Mouse (Mus musculus) erythroid progenitor cell, adult 5-6 weeks (primary cell): ENCODE data around the gene Rps13. TPM values are rescaled to one million over a fixed set of nuclear protein-coding genes. Genes with fewer than 3 reads are reported as not detected.

ENCODE experiments used
- ATAC-seq: replicated peaks from 2 replicates; pipeline ENCODE4 v1.8.0; 2016; ENCODE audit warnings: moderate number of reproducible peaks, mild to moderate bottlenecking, moderate TSS enrichment, inconsistent platforms; ENCODE audit not compliant: poor library complexity, low FRiP score, severe bottlenecking
- total RNA-seq, 2 experiments: library from RNA; stranded (forward) in 1 of 2; stranded (reverse) in 1 of 2; fragments of 150-400 nt in 1 of 2; fragments of 186-747, 209-891 nt in 1 of 2; gene quantifications; 2 replicates each; pipeline versions ENCODE4 v1.2.3 to v1.2.4; 2015 to 2017; ENCODE audit warnings: low replicate concordance in 2 of 2

Gene Rps13
- total RNA-seq, 2 experiments from 2014 or later: 417 to 593 TPM

GRCm38 (mm10) chr7:116298389-116298788, 35.6 kb downstream of the Rps13 start:
- ATAC-seq: no peak

GRCm38 (mm10) chr7:116294961-116295360, 39.0 kb downstream of the Rps13 start:
- no peak for ATAC-seq

- ATAC-seq: no peak
These were observed 41.6 kb downstream of the Rps13 start for GRCm38 (mm10) chr7:116292377-116292776.

GRCm38 (mm10) chr7:116290559-116290958, 43.4 kb downstream of the Rps13 start:
- ATAC-seq: no peak

- ATAC-seq: no peak
These were observed 45.0 kb downstream of the Rps13 start for GRCm38 (mm10) chr7:116288996-116289395.

- no peak for ATAC-seq
These were observed 46.0 kb downstream of the Rps13 start for GRCm38 (mm10) chr7:116287959-116288358.

GRCm38 (mm10) chr7:116286611-116287355, 47.2 kb downstream of the Rps13 start:
- ATAC-seq: no peak

- no peak for ATAC-seq
These were observed 47.8 kb downstream of the Rps13 start for GRCm38 (mm10) chr7:116286173-116286572.

GRCm38 (mm10) chr7:116285216-116285615, 48.8 kb downstream of the Rps13 start:
- ATAC-seq: no peak

- no peak for ATAC-seq
These were observed 51.2 kb downstream of the Rps13 start for GRCm38 (mm10) chr7:116282755-116283154.

Other genes starting within 250 kb of the Rps13 start
- not detected in 2 replicates for gene Gm4353, start 249.6 kb downstream of the Rps13 start, total RNA-seq (2015; ENCODE audit: low replicate concordance)
- gene Gm4353, start 249.6 kb downstream of the Rps13 start, total RNA-seq (2017; ENCODE audit: low replicate concordance): 0.77 and 1.2 TPM in 2 replicates
- gene Plekha7, start 25.8 kb downstream of the Rps13 start, total RNA-seq (2015; ENCODE audit: low replicate concordance): not detected in 2 replicates
- 1.3 TPM in 1 of 2 replicates, not detected in the other for gene Plekha7, start 25.8 kb downstream of the Rps13 start, total RNA-seq (2017; ENCODE audit: low replicate concordance)
- 5.0 and 11.3 TPM in 2 replicates for gene Pik3c2a, start 109.3 kb upstream of the Rps13 start, total RNA-seq (2015; ENCODE audit: low replicate concordance)
- gene Pik3c2a, start 109.3 kb upstream of the Rps13 start, total RNA-seq (2017; ENCODE audit: low replicate concordance): 2.3 and 10.9 TPM in 2 replicates
- gene Nucb2, start 170.2 kb upstream of the Rps13 start, total RNA-seq (2015; ENCODE audit: low replicate concordance): 16.9 and 18.0 TPM in 2 replicates
- 11.5 and 18.5 TPM in 2 replicates for gene Nucb2, start 170.2 kb upstream of the Rps13 start, total RNA-seq (2017; ENCODE audit: low replicate concordance)